Mouse (Mus musculus) brain, embryonic 14.5 days (tissue): ENCODE results near the gene Emilin3. TPM values are rescaled to one million over a fixed set of nuclear protein-coding genes. Genes with fewer than 3 reads are reported as not detected.

Experiments
- DNase-seq: peaks from one replicate; pipeline ENCODE4 v3.0.0-alpha.2; 2011; ENCODE audit warnings: low read depth
- CTCF ChIP-seq: fragments of 200-500 bp; IDR thresholded peaks from 2 replicates; pipeline ENCODE4 v1.5.1; 2012; ENCODE audit warnings: inconsistent platforms, mild to moderate bottlenecking, moderate library complexity, borderline replicate concordance; ENCODE audit not compliant: insufficient read depth, insufficient read length; ENCODE audit errors: extremely low read depth
- POLR2A ChIP-seq: fragments of 200-500 bp; IDR thresholded peaks from 2 replicates; pipeline ENCODE4 v1.6.1; 2012; ENCODE audit warnings: mild to moderate bottlenecking, inconsistent platforms, borderline replicate concordance; ENCODE audit not compliant: poor library complexity, insufficient read depth, insufficient read length, severe bottlenecking; ENCODE audit errors: extremely low read depth
- polyA plus RNA-seq: library from polyadenylated mRNA; depleted of rRNA; stranded (reverse); fragments of >200 nt; gene quantifications from 2 replicates; pipeline ENCODE4 v1.2.3, GENCODE M21; 2012

Gene Emilin3
- polyA plus RNA-seq, 1 experiment, result 3.9 TPM

GRCm38 (mm10) chr2:160932325-160932724, 20.2 kb upstream of the Emilin3 start:
- TF ChIP-seq CTCF (no peak), POLR2A (no peak)
- DNase-seq, result no peak

- TF ChIP-seq POLR2A, result no peak
- TF ChIP-seq CTCF, result peak; percentile 11; the same call in 1 of the 2 replicates
- DNase-seq, result no peak
These were observed 19.2 kb upstream of the Emilin3 start for GRCm38 (mm10) chr2:160931378-160931777.

- no peak for TF ChIP-seq CTCF
- no peak for TF ChIP-seq POLR2A
- peak; percentile 63 for DNase-seq
These were observed 13.1 kb upstream of the Emilin3 start for GRCm38 (mm10) chr2:160925203-160925602.

GRCm38 (mm10) chr2:160921285-160921684, 9.2 kb upstream of the Emilin3 start:
- TF ChIP-seq POLR2A (no peak), CTCF (no peak)
- no peak for DNase-seq

- DNase-seq, result no peak
- TF ChIP-seq POLR2A (no peak), CTCF (no peak)
These were observed 6.7 kb upstream of the Emilin3 start for GRCm38 (mm10) chr2:160918930-160919215.

GRCm38 (mm10) chr2:160918154-160918929, 6.2 kb upstream of the Emilin3 start:
- TF ChIP-seq CTCF (no peak), POLR2A (no peak)
- DNase-seq, result no peak

- TF ChIP-seq POLR2A (no peak), CTCF (no peak)
- DNase-seq, result no peak
These were observed 5.2 kb upstream of the Emilin3 start for GRCm38 (mm10) chr2:160917313-160917712.

- peak; percentile 33 for DNase-seq
- TF ChIP-seq CTCF, result no peak
These were observed 4.6 kb upstream of the Emilin3 start for GRCm38 (mm10) chr2:160916714-160917113.

GRCm38 (mm10) chr2:160915821-160916610, 3.9 kb upstream of the Emilin3 start:
- no peak for TF ChIP-seq POLR2A
- no peak for TF ChIP-seq CTCF
- DNase-seq, result no peak

GRCm38 (mm10) chr2:160914656-160915055, 2.5 kb upstream of the Emilin3 start:
- no peak for TF ChIP-seq POLR2A
- no peak for DNase-seq

GRCm38 (mm10) chr2:160911558-160912201, 448 bp downstream of the Emilin3 start:
- DNase-seq, result no peak
- TF ChIP-seq POLR2A (no peak), CTCF (no peak)
